Mouse (Mus musculus) testis, adult 2 months (tissue): ENCODE data around the gene Fam193b.

Experiments used
- CTCF ChIP-seq: fragments of 200-500 bp; IDR thresholded peaks from 2 replicates; pipeline ENCODE4 v1.5.1; 2012; ENCODE audit warnings: low read depth, mild to moderate bottlenecking, inconsistent platforms, low read length, moderate library complexity; ENCODE audit not compliant: control insufficient read depth, insufficient read depth, insufficient replicate concordance
- POLR2A ChIP-seq: fragments of 200-500 bp; IDR thresholded peaks from 2 replicates; pipeline ENCODE4 v1.6.1; 2012; ENCODE audit warnings: low read depth, mild to moderate bottlenecking, inconsistent platforms, low read length, moderate library complexity; ENCODE audit not compliant: control insufficient read depth

GRCm38 (mm10) chr13:55525733-55526553 lies 45.0 kb downstream of the Fam193b start:
- TF ChIP-seq CTCF (no peak), POLR2A (no peak)
